Mouse (Mus musculus) right cerebral cortex, postnatal 10 days (tissue): ENCODE measurements at regions not wholly inside any gene's neighbourhood (a gene's known extent, or its start where the extent isn't known, plus 50 kb on each side); places are given as distances from the start of the nearest gene placed in this dataset.
A peak's percentile ranks its signal among the peaks of the same experiment; 100 is the strongest.

Source experiments
- DNase-seq, 2 experiments: peaks; one replicate each; pipeline ENCODE4 v3.0.0; 2021; ENCODE audit warnings: low spot score in 2 of 2

DNA sequence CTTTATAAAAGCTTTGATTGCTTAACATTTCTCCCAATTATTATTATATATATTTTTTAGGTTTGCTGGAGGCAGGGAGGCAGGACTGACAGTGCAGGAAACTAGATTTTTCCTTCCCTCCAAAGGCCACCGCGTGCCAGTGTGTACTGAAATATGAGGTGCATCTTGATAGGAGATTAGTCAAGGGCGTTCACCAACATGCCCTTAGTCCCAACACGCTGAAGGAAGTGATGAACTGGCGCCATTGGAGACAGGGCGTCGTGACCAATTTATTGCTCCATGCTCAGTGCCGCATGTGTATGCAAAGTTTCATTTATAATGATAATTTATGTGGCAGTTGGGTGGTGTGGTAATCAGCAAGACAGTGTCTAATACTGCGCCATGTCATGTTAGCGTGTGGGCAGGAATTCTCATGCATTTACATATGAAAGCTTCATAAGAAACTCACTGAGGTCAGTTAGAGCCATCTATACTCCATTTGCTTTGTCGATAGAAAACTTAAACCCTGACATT, 66.2 kb downstream of the Isl1 start:
- no peak for DNase-seq

DNA sequence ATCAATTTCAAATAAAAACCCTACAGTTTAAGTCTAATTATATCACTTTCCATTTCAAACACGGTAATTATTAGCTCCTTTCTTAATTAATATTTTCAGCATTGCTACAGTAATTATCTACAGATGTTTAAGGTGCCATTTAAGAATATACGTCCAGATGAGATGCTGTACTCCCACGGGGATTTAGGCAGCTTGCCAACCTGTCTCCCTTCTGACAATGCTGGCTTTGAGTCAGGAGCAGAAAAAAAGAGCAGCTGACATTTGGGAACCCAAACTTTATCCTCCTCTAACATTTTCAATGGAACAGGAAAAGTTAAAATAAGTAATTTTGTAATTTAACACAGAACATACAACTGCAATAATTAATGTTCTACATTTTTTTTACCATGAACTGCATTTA, 94.4 kb downstream of the Isl1 start:
- peak; percentile 21 to 29 for DNase-seq

DNA sequence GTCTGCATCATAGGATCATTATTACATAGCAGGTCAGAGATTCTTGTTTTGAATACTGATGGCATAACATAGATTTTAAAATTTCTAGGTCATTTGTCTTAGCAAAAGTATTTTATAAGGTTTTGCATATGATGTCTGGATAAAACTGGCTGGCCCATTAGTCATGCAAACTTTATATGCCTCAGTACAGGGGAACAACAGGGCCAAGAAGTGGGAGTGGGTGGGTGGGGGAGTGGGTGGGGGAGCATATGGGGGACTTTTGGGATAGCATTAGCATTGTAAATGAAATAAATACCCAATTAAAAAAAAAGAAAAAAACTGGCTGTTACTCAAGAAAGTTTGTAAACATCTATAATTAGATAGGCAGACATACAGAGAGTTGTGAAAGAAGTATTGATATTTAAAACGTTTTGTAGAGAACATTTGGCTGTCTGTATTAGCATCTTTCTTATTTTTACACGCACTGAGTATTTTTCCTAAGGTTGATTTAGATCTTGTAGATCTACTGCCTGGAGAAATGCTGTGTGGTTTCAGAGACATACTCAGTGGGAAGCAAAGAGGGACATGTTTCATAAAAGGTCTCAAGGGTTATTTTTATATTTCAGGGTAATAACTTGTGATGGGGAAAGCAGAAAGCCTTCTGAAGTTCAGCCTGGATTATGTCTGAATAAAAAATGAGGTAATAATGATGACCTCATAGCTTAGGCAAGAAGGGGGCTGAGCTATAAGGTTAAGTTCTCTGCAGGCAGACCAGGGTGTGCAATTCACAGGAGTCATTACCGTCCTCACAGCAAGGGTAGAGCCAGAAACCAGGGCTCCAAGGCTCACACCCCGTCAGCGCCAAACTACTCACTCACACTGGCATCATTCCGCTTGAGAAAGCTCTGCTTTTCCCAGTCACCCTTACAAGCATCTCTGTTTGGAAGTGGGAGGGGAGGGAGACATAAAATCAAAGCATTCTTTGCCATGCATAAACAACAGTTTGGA, 95.4 kb downstream of the Isl1 start:
- DNase-seq: no peak

DNA sequence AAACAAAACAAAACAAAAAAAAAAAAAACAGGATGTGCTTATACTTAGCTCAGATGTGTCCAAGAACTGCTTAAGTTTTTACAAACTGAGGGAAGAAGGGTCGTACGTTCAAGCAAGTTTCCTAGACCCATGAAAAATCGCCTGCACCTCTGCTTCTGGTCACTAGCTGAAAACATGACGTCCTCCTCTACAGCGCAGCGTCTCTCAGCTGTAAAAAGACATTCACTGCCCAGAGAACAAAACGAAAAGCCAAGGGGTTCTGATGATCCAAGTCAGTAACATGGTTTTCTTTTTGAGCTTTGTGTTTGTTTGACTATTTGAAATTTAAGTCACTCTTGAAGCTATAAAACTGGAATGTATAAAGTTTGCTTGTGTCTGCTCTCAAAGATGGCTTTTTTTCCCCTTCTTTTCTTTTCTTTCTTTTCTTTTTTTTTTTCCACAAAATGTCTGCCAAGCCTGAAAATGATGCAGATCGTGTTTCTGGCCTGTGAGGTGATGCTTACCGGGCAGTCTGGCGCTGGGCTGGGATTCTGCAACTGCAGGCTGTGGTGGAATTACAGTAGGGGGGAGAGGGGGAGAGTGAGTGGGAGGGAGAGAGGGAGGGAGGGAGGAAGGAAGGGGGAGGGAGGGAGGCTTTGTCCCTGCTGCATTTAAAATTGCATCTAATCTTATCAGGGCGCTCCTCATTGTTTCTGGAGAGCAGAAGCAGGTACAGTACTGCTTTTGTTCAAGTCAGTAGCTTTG, 108.1 kb downstream of the Isl1 start:
- DNase-seq: peak; percentile 18 to 19

DNA sequence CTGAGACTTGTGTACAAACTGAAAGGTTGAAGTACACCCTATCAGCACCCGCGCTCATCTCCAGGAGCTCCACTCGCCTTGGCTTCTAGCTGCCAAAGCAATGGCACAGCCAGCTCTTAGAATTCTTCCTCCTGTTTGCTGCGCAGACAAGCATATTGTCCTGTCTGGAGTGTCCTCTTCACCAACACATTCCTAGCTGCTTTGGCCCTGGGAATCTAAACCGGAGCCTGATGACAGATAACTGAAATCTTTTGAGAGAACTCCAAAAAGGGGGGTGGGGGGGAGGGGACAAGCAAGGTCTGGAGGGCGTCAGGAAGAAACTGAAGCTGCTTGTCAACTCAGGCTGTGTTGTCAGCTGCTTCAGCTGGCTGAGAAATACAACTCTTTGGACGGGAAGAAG, 122.4 kb downstream of the Isl1 start:
- no peak for DNase-seq

DNA sequence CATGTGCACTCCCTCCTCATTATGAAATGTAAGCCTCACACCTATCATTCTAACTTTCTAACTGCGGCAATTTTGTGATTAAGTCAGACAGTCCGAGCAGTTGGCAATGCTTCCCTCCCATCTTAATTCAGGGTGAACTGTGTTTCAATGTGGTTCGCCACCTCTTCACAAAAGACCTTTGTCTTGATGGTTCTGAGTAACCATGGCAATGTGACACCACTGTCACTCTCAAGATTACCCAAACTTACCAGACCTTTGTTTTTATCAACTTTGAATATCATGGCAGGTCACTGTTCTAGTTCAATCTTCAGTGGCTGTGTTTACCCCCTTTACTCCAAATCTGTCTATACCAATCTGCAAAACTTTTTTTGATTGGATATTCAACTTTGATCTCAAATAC, 131.7 kb downstream of the Isl1 start:
- DNase-seq: no peak

DNA sequence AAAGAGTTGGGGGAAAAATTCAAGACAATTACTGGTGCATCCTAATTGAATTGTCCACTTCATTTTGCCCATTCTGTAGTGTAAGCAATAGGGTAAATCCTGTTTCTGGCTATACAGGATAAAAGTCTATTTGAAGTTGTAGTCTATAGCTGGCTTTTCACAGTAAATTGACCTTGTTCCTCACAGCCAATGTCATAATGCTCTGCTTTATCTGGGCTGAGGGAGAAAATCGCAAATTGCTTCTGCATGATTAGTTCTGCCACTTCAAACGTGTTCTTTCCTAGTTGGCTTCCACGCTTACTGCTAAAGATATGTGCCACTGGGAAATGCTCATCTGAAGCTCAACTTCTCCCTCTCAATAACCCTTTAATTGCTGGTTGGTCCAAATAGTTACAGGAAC, 134.5 kb downstream of the Isl1 start:
- DNase-seq: no peak

DNA sequence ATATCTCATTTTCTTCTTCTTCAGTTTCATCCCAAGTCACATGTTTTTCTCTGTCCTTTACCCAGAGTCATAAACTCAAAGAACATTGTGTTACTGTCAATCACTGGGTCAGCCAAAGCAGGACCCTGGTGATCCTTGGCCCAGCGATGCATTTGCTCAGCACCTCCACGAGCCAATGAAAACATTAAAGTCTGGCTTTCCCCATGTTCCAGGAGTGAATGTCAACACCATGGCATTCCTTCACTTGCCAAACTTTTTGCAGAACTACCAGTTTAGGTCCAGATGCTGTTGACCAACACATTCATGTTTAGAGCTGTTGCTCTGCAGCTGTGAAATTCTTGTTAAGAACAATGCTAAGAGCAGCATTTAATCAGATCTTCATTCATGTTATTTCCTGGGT, 135.6 kb downstream of the Isl1 start:
- no peak for DNase-seq

DNA sequence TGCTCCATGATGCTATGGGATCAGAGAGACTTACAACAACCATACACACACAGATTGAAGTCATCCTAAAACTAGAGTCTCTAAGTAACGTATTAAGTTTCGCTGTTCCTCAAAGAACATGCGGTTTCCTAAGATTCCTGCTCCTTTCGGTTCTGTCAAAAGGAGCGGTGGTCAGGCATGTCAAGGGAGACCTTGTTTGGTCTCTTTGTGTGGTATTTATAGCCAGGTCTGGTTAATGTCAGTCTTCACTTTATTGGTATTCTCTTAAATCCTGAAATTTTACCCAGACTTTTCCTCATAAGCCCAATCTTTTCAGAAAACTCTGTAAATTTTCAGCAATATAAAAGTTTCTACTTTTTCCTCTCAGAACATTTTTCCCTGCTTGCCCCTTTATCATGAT, 166.5 kb downstream of the Isl1 start:
- no peak for DNase-seq

DNA sequence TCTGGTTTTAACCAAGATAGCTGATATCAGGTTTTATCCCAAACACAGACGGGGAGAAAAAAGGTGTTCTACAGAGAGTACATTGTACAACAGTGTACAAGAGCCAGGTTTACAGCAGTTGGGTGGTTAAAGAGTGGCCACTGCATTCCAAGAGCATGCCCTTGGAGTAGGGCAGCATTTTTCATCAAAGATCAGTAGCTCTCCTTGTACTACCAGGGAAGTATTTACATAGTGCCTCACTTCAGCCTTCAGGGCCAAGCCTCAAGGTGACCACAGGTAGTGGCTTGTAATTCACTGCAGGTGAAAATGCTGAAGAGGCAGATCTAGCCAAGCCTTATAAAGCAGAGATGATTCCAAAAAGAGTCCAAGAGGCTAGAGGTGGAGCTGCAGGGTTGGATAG, 190.8 kb downstream of the Isl1 start:
- no peak for DNase-seq

DNA sequence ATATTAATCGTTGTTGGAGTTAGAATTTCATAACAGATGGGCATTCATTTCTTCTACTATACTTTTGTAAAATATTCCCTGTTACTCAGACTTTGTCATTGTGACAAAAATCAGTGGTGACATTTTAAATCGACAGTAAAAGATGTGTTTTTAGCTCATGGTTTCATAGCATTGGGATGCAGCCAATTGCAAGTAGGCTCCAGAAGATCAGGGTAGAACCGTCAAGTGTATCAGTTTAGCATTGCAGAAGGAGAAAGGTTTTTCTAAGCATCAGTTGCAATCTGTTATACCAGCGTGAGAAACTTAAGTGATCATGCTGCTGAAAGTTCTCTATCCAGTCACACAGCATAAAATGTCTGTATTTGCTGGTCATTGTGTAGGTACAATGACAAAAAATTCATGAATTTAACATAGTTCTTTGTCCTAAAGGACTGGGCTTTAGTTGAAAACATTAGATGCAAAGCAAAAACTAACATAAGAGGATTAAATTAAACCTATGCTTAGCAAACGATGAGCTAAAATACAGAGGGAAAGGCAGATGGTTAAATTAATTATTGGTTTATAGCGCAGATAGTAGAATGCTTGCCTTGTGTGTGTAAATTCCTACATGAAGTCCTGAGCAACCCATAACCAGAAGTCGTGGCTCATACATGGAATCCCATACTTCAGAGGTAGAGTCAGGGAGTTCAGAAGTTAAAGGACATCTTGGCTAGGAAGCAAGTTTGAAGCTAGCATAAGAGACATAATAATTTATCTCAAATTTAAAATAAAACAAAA, 198.3 kb downstream of the Isl1 start:
- DNase-seq: peak; percentile 26 to 56

DNA sequence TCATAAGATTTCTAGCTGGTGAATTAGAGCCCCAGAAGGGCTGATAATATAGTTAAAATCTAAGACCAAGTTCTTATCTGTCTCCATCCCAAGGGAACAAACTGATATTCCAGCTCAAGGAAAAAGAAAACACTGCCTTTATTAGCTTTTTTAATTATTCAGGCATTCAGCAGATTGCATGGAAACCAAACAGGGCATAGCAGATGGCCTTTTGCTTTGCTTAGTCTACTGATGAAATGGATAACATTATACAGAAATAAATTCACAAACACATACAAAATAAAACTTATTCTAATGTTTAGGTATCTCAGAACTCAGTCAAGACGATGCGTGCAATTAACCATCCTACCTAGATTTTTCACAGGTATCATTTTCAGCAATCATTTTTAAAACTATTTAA, 198.9 kb downstream of the Isl1 start:
- no peak for DNase-seq

DNA sequence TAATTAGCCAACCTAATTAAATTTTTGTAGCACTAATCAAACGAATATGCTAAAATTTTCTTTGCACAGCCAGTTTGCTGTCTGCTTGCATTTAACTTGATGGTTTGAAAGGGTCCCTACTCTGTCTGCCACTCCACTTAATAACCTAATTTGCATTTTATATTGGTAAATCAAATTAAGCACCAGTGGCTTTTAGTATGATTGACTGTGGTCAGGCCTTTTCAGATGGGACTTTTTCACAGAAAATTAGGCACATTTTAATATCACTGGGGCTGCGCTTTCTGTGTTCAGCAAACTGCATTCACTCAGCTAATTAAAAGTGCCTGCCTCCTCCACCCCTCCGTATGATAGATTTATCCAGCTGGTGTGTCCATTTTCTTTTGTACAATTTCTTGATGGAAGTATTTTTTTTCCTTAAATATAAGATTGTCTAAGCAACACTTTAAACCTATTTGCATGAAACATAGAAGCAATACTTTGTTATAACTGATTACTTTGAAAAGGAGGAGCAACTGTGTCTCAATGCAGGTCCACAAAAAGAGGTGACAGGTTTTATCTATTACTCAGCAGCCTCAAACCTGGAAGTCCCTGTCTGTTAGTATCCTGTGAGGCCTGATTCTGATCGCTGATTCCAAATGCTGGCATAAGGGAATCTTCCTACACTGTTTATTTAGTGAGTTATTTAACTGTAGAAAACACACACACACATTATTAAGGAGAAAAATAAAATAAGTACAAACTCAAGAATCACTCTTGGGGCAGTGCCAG, 221.8 kb downstream of the Isl1 start:
- no peak for DNase-seq

DNA sequence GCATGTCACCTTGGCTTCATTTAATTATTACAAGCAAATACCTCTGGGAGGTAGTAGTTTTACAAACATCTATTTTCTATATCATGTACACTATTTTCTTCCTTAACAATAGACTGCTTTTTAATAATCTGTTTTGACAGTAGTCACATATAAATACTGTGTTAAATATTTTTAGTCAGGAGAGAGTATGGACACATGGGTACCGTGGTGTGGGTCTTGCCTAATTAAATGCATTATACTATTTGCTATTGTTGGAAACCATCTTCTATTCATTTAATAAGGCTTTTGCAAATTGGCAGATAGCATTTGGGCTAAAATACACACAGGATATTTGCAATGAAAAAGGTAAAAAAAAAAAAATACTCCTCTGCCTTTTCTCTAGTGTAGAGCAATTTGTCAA, 222.3 kb downstream of the Isl1 start:
- no peak for DNase-seq

DNA sequence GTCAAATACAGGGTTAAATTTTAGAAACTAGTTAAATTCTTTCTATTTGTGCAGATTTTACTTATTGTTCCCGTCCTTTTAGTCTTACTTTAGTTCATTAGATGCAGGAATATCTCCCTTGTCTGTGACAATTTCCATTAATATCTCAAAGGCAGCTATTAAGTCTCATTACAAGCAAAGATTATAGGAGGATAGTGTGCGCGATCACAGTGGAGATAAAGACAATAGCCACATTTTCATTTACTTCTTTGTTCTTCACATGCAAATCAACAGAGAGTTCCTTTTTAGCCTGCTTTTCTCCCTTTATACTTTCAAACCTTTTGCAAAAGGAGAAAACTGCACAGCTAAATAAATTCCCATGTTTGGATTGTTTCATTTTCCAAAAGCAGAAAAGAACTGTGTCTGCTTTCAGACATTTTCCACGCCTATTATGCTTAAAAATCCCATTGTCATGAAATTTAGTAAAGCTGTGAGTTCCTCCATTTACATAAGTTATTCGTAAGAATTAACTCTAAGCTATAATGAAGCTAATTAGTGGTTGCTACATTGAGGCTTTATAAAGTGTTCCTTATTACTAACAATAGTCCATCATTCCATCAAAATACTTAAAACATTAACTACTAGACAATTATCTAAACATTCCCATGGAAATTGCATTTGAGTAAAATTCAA, 252.4 kb downstream of the Isl1 start:
- no peak for DNase-seq

DNA sequence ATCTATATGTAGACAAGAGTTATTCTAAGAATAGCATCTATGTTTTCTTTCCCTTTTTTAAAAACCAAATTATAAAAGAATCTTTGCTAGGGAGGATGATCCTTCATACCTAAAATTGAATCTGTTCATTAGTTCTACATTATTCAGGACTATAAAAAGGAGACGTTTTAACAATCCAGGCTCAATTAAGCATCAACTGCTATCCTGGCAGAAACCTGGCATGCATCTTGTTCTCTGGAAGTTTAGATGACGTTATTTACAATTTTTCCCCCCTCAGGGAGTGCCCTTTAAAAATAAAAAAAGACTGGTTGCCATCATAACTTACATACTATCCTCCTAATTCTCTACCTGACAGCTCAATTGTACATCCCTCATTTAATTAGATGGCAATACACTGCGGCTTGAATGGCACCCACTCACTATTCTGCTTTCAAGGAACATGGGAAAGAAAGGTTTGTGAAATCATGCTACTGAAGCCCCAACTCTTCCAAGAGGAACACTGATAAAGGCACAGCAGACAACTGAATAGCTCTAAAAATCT, 253.3 kb downstream of the Isl1 start:
- DNase-seq: no peak

DNA sequence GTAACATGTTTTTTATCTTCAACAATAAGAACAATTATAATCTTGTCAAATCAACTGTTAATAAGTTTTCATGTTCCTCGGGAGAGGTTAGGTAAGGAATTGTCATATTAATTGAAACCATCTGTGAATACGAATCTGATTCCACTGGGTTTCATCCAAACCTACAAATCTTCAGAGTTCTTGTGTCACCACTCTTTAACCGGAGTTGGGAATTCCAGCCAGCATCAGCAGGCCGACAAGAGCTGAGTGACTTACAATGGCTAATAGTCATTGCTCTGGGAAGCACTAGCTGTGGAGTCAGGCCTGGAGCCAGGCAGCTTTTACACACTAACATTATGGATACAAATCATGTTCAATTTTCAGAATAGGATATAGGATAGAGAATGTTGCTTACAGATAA, 273.3 kb downstream of the Isl1 start:
- no peak for DNase-seq

DNA sequence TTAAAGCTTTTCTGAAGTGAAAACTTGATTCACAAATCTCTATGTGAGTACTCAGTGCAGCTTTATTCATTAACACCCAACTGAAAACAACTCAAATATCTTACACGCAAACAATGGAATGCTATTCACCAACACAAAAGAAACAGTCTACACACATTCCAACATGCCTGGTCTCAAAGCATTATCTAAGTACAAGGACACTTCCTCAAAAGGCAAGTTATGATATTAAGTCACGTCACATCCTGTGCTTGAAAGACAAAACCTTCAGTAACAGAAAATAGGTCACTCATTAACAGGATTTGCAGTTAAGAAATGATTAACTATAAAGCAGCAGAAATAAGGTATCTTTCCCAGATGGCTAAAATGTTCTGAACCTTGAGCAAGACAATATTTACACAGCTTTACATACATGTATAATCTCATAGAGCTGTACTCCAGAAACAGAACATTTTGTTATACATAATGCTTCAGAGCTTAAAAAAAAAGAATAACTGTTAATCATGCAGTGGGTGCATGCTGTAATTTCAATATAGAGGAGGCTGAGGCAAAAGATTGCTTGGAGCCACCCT, 279.3 kb downstream of the Isl1 start:
- no peak for DNase-seq

DNA sequence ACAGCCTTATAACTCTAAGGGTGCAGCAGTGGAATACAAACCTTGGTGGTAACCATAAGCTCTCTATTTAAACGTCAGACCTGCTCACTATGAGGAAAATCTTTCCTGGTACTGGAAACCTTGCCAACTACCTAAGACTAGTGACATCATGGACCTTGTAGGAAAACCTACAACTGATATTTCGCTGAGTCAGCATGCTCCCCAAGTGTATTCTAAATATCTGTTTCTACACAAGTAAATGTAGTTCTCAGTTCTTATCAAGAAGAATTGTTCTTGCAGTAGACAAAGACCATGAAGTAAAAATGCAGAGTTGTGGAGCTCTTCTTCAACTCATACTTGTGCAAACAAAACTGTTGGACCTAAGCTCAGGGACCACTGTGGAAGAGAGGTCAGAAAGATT, 280.9 kb downstream of the Isl1 start:
- DNase-seq: no peak

DNA sequence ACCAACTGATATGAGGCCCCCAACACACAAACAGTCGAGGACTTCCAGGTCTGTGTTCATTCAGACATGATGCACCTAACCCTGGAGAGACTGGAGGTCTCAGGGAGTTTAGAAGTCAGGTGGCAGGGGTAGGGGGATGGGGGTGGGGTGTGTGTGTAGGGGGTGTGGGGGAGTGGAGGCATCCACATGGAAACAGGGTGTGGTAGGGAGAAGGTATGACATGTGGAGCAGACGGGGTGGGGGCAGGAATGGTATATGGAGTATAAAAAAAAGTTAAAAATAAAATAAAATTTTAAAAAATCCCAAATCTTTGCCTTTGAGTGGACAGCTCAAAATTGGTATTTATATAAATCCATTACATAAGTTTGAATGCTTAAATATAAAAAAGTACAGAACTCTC, 282.3 kb downstream of the Isl1 start:
- no peak for DNase-seq
